Mouse (Mus musculus): Measurements from ENCODE around the gene Trem2.

DNA sequence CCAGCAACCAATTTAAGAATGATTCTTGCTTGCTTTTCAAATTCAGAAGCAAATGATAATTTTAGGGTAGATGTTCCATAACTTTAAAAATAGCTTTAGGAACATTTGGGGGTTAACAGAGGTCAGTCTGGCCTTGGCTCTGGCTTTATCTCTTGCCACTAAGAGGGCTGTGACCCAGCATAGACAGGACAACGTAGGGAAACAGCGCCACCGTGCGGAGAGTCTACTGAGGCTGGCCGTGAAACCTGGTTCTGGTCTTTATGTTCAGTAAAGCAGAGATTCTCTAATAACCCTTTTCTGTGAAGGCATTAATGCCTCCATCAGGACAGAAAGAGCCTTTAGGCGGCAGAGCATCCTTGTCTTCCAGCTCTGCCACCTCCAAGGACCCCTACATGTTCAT lies 9.3 kb upstream of the Trem2 start:
- peak; percentile 71 for TF ChIP-seq CTCF (IDR thresholded peaks at IDR 0.05; ENCODE audit: borderline replicate concordance, insufficient read depth, low read depth, low read length)
- TF ChIP-seq POLR2A (IDR thresholded peaks at IDR 0.05; ENCODE audit: borderline replicate concordance, insufficient read depth, low read length), result no peak
